Mouse (Mus musculus) retina, embryonic 14.5 days (tissue): ENCODE results near the gene 9230112D13Rik.

Source experiments
- DNase-seq: peaks from one replicate; pipeline ENCODE4 v3.0.0-alpha.2; 2015; ENCODE audit warnings: low spot score

9230112D13Rik gene

DNA sequence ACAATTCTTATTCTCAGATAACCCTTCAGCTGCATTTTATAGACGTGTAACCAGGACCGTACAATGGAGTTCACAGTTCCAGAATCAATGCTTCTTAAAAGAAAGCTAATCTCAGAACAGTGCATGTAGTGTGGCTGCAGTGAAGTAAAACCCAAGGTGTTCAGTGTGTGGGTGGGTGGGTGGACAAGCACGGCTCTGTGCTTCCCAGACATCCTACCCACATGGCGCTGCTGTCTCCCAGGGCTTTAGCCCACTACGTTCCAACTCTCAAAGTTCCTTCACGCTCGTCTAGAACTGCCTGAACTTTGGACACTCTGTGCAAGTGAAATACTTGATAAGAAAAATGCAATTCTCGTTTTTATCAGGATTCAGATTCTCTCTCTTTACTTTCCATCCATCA, at the start of gene 9230112D13Rik:
Gene 9230112D13Rik, minus strand, starts transcription at position 101 of the 400 bp plus-strand sequence.
- DNase-seq, result no peak

GRCm38 (mm10) chr14:34571610-34572387, 49.2 kb upstream of the 9230112D13Rik start:
- no peak for DNase-seq

DNA sequence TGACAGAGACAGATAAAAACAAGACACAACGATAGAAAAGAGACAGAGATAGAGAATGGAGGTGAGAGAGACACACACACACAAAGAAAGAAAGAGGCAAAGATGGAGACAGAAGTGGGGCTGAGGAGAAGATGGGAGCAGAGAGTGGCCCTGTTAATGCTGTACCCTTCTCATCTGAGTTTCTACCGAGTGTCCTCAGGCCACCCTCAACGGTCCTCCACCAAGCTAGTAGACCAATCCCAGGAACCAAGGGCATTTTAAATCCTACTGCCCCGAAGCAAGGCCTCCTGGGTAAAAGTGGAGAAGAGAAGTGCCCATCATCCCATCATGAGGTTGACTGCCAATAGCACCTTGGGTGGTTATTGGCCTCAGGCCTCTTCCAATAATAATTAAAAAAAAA, 48.3 kb upstream of the 9230112D13Rik start:
- DNase-seq, result no peak

DNA sequence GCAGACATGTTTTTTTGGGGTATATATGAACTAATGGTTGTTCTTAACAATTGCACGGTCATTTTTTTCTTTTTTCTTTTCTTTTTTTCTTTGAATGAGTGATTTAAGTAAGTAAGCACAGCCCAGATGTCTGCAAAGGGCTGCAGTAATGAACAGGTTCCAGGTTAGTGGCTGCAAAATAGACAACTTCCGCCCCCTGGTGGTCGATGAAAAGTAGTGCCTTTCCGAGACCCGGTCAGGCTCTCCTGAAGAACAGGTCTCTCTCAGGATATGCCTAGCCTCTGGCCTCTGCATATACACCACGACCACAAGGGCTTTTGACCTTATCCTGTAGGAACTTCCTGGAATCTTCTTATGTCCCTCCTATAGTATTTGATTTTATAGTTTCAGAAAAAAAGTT, 47.7 kb upstream of the 9230112D13Rik start:
- DNase-seq, result peak; percentile 91

DNA sequence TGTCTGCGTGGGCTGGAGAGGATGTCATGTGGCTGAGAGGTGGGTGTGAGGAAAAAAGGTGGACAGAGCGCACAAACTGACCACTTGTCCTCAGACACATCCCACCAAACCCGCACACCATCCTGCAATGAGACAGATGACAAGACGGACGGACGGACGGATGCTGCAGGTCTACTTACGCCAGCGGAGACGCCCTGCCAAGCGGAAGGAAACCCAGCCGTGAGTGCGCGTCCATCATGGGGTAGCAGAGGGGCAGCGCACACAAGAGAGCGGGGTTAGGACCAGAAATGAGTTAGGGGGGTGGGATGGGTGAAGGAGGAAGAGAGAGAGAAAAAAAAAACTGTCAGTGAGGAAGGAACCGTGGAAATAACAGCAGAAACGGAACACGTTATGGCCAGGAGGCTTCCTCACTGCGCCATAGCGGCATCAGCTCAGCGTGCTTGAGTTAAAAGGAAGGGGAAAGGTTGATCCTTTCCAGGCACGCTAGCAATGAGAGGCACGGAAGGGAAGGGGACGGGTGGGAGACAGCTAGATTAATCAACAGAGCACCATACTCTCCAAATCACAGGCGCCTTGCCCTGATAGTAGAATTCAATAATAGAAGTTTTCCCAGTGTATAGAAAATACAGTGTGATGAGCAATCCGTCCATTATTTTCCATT, 47.1 kb upstream of the 9230112D13Rik start:
- DNase-seq, result no peak

GRCm38 (mm10) chr14:34568626-34569025, 46.0 kb upstream of the 9230112D13Rik start:
- DNase-seq, result no peak

GRCm38 (mm10) chr14:34567697-34568096, 45.1 kb upstream of the 9230112D13Rik start:
- no peak for DNase-seq

DNA sequence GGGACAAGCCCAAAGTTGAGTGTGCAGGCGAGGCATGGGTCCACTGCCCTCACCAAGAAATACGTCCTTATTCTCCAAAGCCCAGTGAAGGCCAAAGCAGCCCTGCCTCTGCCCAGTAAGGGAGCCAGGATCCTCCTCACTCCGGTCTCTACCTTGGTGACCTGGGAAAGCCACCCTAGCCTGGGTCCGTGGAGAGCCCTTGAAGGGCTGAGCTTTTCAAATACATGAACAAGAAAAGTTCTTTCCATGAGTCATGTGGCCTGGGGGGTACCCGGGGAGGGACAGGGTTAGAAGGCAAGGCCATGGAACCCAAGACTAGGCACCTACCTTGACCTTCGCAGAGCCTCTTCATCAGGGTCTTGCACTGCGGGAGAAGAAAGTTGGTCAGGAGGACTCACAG, 43.9 kb upstream of the 9230112D13Rik start:
- DNase-seq, result no peak

GRCm38 (mm10) chr14:34565711-34566110, 43.1 kb upstream of the 9230112D13Rik start:
- no peak for DNase-seq

DNA sequence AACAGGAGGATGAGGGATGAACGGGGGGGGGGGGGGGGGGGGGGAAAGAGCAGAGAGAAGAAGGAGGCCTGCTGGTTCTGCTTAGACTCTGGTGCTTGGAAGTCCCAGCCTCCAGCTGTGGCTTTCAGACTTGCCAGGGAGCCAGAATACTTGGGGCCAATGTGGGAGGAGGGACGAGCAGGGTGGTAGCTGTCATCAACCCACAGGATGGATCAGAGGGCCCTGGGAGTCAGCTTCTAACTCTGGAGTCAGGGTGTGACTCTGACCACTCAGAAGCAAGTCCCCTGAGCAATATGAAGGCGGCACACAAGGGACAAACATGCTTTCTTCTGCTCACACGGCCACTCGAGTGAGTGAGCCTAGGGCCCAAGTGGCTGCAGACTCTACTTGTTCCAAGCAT, 42.0 kb upstream of the 9230112D13Rik start:
- DNase-seq, result no peak

DNA sequence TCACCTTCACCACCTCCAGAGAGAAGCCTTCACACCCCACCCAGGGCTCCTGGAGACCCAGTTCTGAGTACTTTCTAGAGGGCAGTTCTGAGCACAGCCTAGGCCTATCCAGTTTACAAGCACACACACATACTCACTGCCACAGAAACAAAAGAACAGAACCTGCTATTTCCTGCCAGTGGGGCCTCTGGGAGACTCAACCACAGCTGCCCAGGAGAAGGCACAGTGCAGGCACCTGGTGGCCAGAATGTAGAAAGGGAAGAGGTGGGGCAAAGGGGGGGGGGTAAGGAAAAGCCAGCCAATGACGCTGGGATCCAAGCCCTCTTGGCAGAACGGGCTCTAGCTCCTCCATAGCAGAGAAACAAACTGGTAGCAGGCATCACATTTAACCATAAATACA, 39.8 kb upstream of the 9230112D13Rik start:
- DNase-seq, result no peak

GRCm38 (mm10) chr14:34561647-34562046, 39.0 kb upstream of the 9230112D13Rik start:
- no peak for DNase-seq

DNA sequence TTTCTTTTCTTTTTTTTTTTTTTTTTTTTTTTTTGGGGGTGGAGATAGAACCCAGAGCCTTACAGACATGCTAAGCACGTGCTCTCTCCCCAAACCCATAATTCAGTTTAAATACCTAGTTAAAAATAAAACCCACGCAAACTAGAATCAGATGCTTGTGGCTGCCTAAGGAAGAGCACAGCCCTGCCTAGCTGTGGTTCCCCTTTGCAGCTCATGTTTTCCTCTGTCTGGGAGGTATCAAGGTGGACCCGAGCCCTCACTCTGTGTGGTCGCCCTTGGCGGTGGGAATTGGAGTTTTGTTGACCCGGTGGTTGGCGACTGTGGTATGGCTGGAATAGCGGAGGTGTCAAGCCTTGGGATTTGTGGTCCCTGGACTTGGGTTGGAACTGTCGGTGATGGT, 36.3 kb upstream of the 9230112D13Rik start:
- DNase-seq, result no peak

DNA sequence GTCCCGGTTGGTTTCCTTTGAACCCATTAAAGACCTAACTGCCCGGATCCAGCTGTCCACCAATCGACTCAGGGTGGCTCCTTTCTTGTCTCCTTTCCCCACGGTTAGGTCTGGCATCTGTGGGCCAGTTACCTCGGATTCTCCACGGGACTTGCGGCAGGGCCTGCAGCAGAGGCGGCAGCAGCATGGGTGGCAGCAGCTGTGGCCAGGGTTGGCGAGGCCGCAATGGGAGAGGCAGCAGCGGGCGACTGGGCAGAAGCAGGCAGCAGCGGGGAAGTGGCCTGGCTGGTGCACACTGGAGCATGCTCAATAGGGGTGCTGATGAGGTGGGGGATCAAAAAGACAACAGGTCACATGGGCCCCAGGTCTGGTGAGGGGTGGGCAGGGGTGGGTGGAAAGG, 32.6 kb upstream of the 9230112D13Rik start:
- no peak for DNase-seq

DNA sequence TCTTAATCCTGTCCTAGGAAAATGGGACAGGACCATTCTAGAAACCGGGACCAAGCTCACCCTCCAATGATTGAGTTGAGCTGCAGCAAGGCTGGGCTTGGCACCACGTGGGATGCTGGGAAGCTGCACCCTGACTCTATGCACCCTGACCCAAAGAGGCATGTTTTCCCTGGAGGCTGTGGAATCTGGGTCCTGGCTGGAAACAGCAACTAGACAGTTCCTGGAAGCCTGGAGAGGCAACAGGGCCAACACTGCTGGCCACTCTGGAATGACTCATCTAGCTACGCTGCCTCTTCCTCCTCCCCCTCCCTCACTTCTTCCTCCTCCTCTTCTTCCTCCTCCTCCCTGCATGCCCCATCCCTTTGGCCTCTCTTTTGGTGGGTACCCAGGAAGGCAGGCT, 31.4 kb upstream of the 9230112D13Rik start:
- DNase-seq, result no peak

- no peak for DNase-seq
Measured at GRCm38 (mm10) chr14:34553470-34553869, 30.9 kb upstream of the 9230112D13Rik start.

DNA sequence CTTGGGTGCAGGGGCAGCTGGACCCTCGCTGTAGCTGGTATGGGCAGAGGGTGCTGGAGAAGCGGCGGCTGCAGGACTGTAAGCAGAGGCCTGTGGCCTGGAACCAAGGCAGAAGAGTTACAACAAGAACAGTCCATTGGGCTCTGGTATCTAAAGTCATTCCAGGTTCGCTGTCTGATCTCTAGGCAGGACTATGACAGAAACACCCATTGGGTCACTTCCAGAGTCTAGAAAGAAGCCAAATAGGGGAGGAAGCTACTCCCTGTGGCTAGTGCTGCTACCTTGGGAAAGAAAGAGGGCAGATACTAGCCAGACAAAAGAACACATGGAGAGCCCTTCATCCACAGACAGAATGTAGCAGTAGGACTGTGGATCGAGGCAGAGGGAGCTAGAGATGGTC, 29.6 kb upstream of the 9230112D13Rik start:
- DNase-seq, result no peak

- peak; percentile 95 for DNase-seq
Measured at GRCm38 (mm10) chr14:34549004-34549671, 26.5 kb upstream of the 9230112D13Rik start.

GRCm38 (mm10) chr14:34548391-34549001, 25.9 kb upstream of the 9230112D13Rik start:
- DNase-seq, result peak; percentile 65

- no peak for DNase-seq
Measured at GRCm38 (mm10) chr14:34544545-34544944, 21.9 kb upstream of the 9230112D13Rik start.

DNA sequence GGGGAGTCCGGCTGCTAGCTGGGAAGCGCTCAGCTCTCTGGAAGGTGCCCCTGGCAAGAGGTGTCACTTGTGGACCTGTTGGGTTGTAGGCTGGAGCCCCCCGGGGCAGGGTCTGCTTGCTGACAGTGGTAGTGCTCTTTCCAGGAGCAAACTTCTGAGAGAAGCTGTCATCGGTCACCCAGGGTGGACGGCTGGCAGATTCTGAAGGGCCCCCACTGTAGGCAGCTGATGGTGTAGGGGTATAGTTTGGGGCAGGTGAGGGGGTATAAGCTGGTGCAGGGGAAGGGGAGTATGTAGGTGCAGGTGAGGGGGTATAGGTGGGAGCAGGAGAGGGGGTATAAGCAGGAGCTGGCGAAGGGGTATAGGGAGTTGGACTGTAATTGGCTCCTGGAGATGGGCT, 21.4 kb upstream of the 9230112D13Rik start:
- no peak for DNase-seq

GRCm38 (mm10) chr14:34543596-34543995, 21.0 kb upstream of the 9230112D13Rik start:
- no peak for DNase-seq

GRCm38 (mm10) chr14:34541896-34542295, 19.3 kb upstream of the 9230112D13Rik start:
- DNase-seq, result no peak
